Mouse (Mus musculus): ENCODE measurements around the gene B4galt5. TPM values are rescaled to one million over a fixed set of nuclear protein-coding genes. Genes with fewer than 3 reads are reported as not detected.

B4galt5 gene
- total RNA-seq, 2 experiments from 2014 or later, result 10.0 to 13.5 TPM

- intact Hi-C loops (cut with DNase I), result no loop called here
- DNase-seq, result no peak
These were observed 43.4 kb downstream of the B4galt5 start for GRCm38 (mm10) chr2:167305382-167306272.

- no peak for DNase-seq
These were observed 44.2 kb downstream of the B4galt5 start for GRCm38 (mm10) chr2:167304651-167305381.

GRCm38 (mm10) chr2:167303806-167304205, 45.2 kb downstream of the B4galt5 start:
- DNase-seq, result no peak
- intact Hi-C loops (cut with DNase I), result no loop called here

More at GRCm38 (mm10) chr2:167304651-167305381, 44.2 kb downstream of the B4galt5 start:
- intact Hi-C loops (cut with DNase I), result no loop called here

- DNase-seq, result no peak
These were observed 45.8 kb downstream of the B4galt5 start for GRCm38 (mm10) chr2:167303196-167303595.

DNA sequence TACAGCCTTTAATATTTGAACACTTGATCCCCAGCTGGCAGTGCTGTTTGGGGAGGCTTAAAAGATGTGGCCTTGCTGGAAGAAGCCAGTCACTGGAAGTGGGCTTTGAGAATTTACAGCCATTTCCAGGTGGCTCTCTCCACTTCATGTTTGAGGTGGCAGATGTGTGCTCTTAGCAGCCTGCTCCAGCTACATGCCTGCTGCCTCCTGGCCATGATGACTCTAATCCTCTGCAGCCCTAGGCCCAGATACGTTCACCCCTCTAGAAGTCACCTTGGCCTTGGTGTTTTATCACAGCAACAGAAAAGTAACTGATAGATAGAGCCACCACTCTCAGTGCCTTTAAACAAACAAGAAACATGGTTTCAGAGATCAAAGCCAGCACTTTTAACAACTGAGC, 46.3 kb downstream of the B4galt5 start:
- no peak for DNase-seq

More at GRCm38 (mm10) chr2:167303196-167303595, 45.8 kb downstream of the B4galt5 start:
- intact Hi-C loops (cut with DNase I), result no loop called here

GRCm38 (mm10) chr2:167302031-167302430, 47.0 kb downstream of the B4galt5 start:
- intact Hi-C loops (cut with DNase I), result no loop called here
- no peak for DNase-seq

More for the DNA sequence above, 46.3 kb downstream of the B4galt5 start:
- intact Hi-C loops (cut with DNase I), result no loop called here

DNA sequence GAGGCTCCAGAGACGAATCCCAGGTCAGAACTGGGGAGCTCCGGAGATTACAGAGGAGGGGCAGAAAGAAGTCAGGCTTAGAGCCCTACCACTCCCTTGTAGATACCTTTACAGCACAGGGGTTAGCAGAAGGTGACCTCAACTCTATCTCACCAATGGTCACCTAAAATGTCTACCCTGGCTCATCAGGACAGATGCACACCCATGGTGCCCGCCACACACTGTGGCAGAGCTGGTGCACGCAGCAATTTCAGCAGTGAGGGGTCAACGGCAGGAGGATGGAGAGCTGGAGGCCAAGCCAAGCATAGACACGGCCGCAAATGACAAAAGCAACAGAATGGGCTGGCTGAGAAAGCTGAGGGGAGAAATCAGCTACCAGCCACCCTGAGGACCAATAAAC, 47.4 kb downstream of the B4galt5 start:
- intact Hi-C loops (cut with DNase I), result no loop called here
- no peak for DNase-seq

GRCm38 (mm10) chr2:167300943-167301497, 48.0 kb downstream of the B4galt5 start:
- intact Hi-C loops (cut with DNase I), result no loop called here
- DNase-seq, result peak in 1 of 2 experiments; percentile 1

DNA sequence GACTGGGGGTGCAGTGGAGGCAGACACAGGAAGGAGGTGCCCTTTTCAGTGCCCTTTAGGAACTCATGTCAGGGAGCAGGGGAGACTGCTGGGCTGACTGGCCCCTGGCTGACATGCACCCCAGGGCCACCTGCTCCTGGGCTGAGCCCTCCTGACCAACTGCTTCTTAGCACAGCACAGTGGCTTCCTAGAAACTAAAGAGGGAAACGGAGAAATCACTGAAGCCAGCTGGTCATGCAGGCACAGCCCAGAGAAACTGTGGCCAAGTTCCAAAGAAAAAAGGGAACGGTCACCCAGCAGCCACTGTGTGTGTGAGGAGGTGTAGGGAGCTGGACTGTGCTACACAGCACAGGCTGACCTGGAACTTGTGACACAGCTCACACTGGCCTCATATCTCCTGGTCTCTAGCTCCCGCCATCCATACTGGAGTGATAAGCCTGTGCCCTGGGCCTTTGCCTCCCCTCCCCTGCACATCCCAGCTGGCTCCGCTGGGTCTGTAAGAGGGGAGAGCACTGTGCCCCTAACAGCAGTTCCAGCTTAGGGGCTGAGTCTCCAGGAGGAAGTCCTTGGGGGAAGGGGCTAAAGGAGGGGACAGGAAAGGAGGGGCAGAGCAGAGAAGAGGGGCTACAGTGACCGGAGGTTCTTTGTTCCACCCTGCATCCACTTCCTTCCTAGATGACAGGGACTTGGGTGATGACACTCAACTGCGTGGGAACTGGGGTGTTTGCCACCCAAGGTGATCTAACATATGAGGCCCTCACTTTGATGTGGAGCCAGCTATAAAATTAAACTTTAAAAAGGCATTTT, 48.9 kb downstream of the B4galt5 start:
- DNase-seq, result peak in 1 of 2 experiments; percentile 11
- intact Hi-C loops (cut with DNase I), result no loop called here

GRCm38 (mm10) chr2:167298729-167299705, 50.0 kb downstream of the B4galt5 start:
- DNase-seq, result peak in 1 of 2 experiments; percentile 1
- intact Hi-C loops (cut with DNase I), result no loop called here

GRCm38 (mm10) chr2:167297985-167298384, 51.0 kb downstream of the B4galt5 start:
- intact Hi-C loops (cut with DNase I), result no loop called here
- DNase-seq, result peak in 1 of 2 experiments; percentile 0

DNA sequence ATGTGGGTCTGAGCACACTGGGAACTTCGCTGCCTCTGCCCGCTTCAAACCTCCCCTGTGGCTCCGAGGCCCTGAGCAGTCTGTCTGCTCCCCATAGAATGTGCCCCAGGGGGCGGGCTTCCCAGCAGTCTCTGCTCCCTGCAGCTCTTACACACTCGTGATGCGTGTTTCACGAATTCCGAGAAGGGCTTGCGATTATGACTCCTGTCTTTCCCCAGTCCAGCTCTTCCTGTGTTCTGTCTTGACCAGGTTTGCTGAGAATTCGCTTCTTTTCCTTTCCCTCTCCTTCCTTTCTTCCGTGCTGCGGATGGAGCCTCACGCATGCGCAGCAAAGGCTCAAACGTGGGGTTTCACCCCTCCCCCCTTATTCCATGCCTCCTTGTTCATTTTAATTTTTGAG, 54.1 kb downstream of the B4galt5 start:
- intact Hi-C loops (cut with DNase I), result no loop called here
- DNase-seq, result peak in 1 of 2 experiments; percentile 5

GRCm38 (mm10) chr2:167294216-167294615, 54.8 kb downstream of the B4galt5 start:
- intact Hi-C loops (cut with DNase I), result no loop called here
- peak in 1 of 2 experiments; percentile 1 for DNase-seq

DNA sequence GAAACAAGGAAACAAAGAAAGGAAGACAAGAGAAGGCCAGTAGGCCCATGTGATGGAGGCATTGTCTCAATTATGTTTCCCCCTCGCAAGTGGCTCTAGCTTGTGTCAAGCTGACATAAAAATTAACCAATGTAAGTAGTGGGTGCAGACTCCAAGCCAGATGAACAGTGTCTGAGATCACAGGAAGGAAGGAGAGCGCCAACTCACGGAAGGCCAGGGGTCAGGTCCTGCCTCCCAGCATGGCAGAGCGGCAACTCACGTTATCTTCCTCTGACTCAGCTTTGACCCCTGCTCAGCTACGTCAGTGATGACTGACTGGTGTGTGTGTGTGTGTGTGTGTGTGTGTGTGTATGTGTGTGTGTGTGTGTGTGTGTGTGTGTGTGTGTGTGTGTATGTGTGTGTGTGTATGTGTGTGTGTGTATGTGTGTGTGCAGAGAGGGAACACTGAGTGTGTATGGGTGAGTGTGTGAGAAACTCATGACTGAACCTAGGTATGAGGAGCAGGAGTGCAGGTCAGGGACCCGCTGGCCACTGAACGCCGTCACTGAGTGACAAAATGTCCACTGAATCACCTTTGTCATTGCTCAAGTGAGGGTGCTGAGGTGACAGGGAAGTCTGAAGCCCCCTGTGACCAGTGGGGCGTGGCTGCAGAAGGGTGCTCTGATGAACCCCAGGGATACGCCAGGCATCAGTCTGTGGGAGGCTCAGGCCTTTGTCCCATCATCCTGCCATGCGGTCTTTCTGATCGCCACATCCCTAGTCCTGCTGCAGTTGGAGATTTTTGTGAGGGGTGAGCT, 55.5 kb downstream of the B4galt5 start:
- DNase-seq, result peak in 1 of 2 experiments; percentile 2
- intact Hi-C loops (cut with DNase I), result no loop called here

GRCm38 (mm10) chr2:167292854-167293253, 56.1 kb downstream of the B4galt5 start:
- intact Hi-C loops (cut with DNase I), result no loop called here
- DNase-seq, result peak in 1 of 2 experiments; percentile 9

DNA sequence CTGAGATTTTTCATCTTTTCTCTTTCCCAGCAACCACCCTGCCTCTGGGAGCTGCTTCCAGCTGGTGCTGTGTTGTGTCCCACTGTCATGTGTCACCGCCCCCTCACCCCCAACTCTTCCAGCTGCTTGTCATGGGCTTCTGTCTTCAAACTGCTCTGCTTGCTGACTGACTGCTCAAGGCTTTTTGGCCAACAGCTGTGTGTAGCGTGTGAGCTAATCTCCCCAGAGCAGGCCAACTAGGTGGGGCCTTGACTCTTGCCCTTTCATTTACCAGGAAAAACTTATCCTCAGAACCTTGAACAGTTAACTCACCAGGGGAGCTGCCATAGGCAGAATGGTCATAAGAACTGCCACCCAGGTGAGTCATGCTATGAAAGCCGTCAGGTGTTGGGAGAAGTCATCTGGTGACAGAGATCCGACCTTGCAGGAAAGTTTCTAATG, 56.8 kb downstream of the B4galt5 start:
- intact Hi-C loops (cut with DNase I), result no loop called here
- peak in 1 of 2 experiments; percentile 1 for DNase-seq

- intact Hi-C loops (cut with DNase I), result no loop called here
- peak in 1 of 2 experiments; percentile 1 for DNase-seq
These were observed 57.3 kb downstream of the B4galt5 start for GRCm38 (mm10) chr2:167291656-167292055.

GRCm38 (mm10) chr2:167281461-167281860, 67.5 kb downstream of the B4galt5 start:
- intact Hi-C loops (cut with DNase I), result loop anchor here (2.0 kb wide), 2 partner anchors 69 to 141 kb away; no protein-coding TSS in a partner anchor
- DNase-seq, result peak in 1 of 2 experiments; percentile 1
